Mouse (Mus musculus) activated CD4-positive, CD25-positive, alpha-beta regulatory T cell, adult 4 months (primary cell): ENCODE measurements around the gene Vamp4. TPM values are rescaled to one million over a fixed set of nuclear protein-coding genes. Genes with fewer than 3 reads are reported as not detected.

Experiments used
- polyA plus RNA-seq, 2 experiments: library from polyadenylated mRNA; unstranded; fragments of 100-300 nt; shearing (Covaris generic); gene quantifications; one replicate each; pipeline ENCODE4 v1.2.1; 2017

The Vamp4 gene
- polyA plus RNA-seq, 2 experiments from 2014 or later = 86.2 to 94.2 TPM

Other genes with a start within 250 kb of the Vamp4 start
- gene Dnm3, start 92.5 kb upstream of the Vamp4 start, polyA plus RNA-seq = 1 to 10 TPM; 1.3 to 2.6 TPM
- 1 to 10 TPM; 4.5 to 8.5 TPM for gene Mettl13, start 22.0 kb upstream of the Vamp4 start, polyA plus RNA-seq
- gene Myoc, start 68.6 kb downstream of the Vamp4 start, polyA plus RNA-seq = not detected
- gene Myocos, start 87.7 kb downstream of the Vamp4 start, polyA plus RNA-seq = not detected
- 100 to 1,000 TPM; 211 to 280 TPM for gene Prrc2c, start 170.0 kb downstream of the Vamp4 start, polyA plus RNA-seq
- gene Fmo4, start 243.5 kb downstream of the Vamp4 start, polyA plus RNA-seq = not detected